Mouse (Mus musculus): ENCODE data around the gene Bcar3.

Bcar3 gene

DNA sequence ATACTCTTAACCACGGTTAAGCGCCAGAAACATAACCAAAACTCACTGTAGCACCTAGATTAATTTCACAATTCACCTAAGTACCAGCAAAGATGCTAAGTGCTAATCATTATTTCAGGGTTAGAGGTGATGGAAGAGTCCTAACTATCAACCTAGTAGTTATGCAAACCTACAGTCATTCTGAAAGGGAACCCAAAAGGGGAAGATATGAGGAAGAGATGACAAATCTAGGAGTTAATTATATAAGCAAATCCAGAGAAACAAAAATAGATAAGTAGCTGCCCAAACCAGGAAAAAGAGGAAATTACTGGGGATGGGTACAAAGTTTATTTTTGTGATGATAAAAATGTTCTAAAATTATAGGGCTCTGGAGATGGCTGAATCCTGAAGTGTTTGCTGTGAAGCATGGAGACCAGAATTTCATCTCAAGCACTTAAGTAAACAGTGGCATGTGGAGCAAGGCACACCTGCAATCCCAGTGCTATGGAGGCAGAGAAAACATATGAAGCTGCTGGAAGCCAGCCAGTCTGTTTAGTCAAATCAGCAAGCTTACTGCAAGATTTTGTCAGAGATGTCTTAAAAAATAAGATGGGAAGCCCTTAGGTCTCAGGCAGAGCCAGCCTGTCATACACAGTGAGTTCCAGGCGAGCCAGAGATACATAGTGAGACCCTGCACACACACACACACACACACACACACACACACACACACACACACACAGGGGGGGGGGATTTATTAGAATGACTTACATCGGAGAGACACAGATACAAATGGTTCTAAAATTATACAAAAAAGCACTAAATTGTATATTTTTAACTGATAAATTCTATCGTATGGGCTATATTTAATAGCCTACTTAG, 279.7 kb downstream of the Bcar3 start:
- no peak for DNase-seq (ENCODE audit: low spot score)

DNA sequence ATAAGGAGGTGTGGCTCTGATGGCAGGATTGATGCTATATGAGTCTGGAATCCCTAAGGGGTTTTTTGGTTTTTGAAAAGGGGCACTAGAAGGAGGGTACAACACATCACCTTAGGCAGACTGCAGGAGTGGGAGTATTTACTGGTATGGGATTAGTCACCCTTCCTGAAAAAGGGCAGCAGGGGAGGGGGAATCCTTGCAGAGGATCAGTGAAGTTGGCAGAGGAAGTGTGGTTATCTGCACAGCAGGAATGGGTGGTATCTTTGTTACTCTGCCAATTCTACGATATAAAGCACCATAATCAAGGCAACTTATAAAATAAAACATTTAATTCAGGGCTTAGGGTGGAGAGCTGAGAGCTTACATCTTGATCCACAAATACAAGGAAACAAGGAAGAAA, 281.0 kb downstream of the Bcar3 start:
- DNase-seq (ENCODE audit: low spot score), result no peak

DNA sequence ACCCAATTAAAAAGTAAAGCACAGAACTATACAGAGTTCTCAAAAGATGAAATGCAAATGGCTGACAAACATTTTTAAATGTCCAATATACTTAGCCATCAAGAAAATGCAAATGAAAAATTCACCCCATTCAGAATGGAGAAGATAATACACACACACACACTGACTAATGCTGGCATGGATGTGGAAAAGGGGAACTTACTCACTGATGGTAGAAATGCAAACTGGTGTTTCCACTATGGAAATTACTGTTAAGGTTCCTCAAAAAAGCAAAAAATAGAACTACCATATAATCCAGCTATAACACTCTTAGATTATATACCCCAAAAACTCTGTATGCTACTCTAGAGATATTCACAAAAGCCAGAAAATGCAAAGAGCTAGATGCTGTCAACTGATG, 283.4 kb downstream of the Bcar3 start:
- no peak for DNase-seq (ENCODE audit: low spot score)

Data from urinary bladder, postnatal 10 days (tissue).